Mouse (Mus musculus) heart, embryonic 16.5 days (tissue): Measurements from ENCODE around the gene Fkbp14. TPM values are rescaled to one million over a fixed set of nuclear protein-coding genes. Genes with fewer than 3 reads are reported as not detected.
A peak's percentile ranks its signal among the peaks of the same experiment; 100 is the strongest.

Experiments
- ATAC-seq: fragments of 200-750 bp; cut with Nextera tagmentation; replicated peaks from 2 replicates; pipeline ENCODE4 v1.8.0; 2017; ENCODE audit warnings: moderate number of reproducible peaks; ENCODE audit not compliant: insufficient read depth, low FRiP score; ENCODE audit errors: extremely low read depth
- H3K27ac ChIP-seq: fragments of 300-500 bp; sonication (generic); 2 replicates; pipeline ENCODE4 v1.5.1; 2014; ENCODE audit warnings: mild to moderate bottlenecking, low read length, control low read depth, moderate library complexity
- H3K27me3 ChIP-seq: fragments of 300-500 bp; sonication (generic); 2 replicates; pipeline ENCODE4 v1.6.1; 2014; ENCODE audit warnings: low read length, mixed read lengths; ENCODE audit not compliant: control insufficient read depth, insufficient read depth
- H3K36me3 ChIP-seq: fragments of 300-500 bp; sonication (generic); 2 replicates; pipeline ENCODE4 v1.6.1; 2014; ENCODE audit not compliant: control insufficient read depth, insufficient read depth
- H3K4me1 ChIP-seq: fragments of 300-500 bp; sonication (generic); 2 replicates; pipeline ENCODE4 v1.6.1; 2014; ENCODE audit warnings: low read length, mixed read lengths; ENCODE audit not compliant: control insufficient read depth, insufficient read depth
- H3K4me2 ChIP-seq: fragments of 300-500 bp; sonication (generic); 2 replicates; pipeline ENCODE4 v1.6.1; 2014; ENCODE audit warnings: low read depth, mild to moderate bottlenecking, control low read depth, low read length
- H3K4me3 ChIP-seq: fragments of 300-500 bp; sonication (generic); 2 replicates; pipeline ENCODE4 v1.5.1; 2014; ENCODE audit warnings: mild to moderate bottlenecking, control low read depth, low read length
- H3K9ac ChIP-seq: fragments of 300-500 bp; sonication (generic); 2 replicates; pipeline ENCODE4 v1.6.1; 2014; ENCODE audit warnings: low read length, control low read depth
- H3K9me3 ChIP-seq: fragments of 300-500 bp; sonication (generic); replicated peaks from 2 replicates; pipeline ENCODE4 v1.6.1; 2016; ENCODE audit warnings: low read length; ENCODE audit not compliant: control insufficient read depth
- WGBS: fragments of 180-500 bp; shearing (Covaris S2); extraction: QIAGEN DNeasy Blood & Tissue Kit; methylation state at CpG from one replicate; pipeline ENCODE4 v1.1.7; 2014; 5-methylcytosine and 5-hydroxymethylcytosine counted together
- polyA plus RNA-seq: library from polyadenylated mRNA; unstranded; fragments of >200 nt; fragmentation: Nextera tagmentation; extraction: Ambion mirVana; gene quantifications from 2 replicates; pipeline ENCODE4 v1.2.1, GENCODE M21; 2015

Fkbp14 gene
- 21.7 and 22.3 TPM in 2 replicates for polyA plus RNA-seq

GRCm38 (mm10) chr6:54597208-54597607, at the start of gene Fkbp14:
Gene Fkbp14 (minus strand): TSS chr6:54597308.
- no peak for ATAC-seq
- H3K4me2 ChIP-seq: peak within 1 kb of the TSS; percentile 67
- H3K27me3 ChIP-seq: no peaks in the 10 kb centered on the region
- H3K9ac ChIP-seq: no peak within 1 kb of the TSS
- H3K4me3 ChIP-seq: no peak within 1 kb of the TSS; the same call in 1 of the 2 replicates
- peaks cover 15% of the 10 kb centered on the region for H3K4me1 ChIP-seq
- 67% methylated on average over 4 of the region's 4 CpGs for WGBS
- no peak within 1 kb of the TSS for H3K27ac ChIP-seq
- H3K9me3 ChIP-seq: no peaks in the 10 kb centered on the region
- no peaks in the 10 kb centered on the region for H3K36me3 ChIP-seq

DNA sequence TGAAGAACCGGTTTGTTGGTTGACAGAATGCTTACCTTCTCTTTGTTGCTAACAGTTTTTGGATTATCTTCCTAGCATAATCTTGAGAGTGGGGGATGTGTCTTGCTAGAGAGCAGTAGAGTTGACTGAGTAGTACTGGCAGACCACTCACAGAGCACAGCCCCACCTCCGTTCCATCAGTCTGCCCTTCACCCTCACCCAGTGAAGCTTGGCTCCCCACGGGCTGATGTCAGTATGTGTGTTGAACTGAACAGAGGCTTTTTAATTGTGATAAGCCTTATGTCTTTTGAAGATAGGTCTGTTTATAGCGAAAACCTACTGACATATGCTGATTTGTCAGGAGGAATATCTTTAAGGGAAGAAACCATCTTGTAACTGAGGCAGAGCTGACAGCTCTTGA, 46.1 kb upstream of the Fkbp14 start:
- Histone ChIP-seq H3K36me3 (peaks cover 5% of the 10 kb centered on the region; the same call in 1 of the 2 replicates), H3K4me2 (no peak overlapping the region), H3K4me3 (no peak overlapping the region), H3K9ac (no peak overlapping the region), H3K27ac (no peak overlapping the region), H3K4me1 (no peaks in the 10 kb centered on the region), H3K9me3 (no peaks in the 10 kb centered on the region), H3K27me3 (no peaks in the 10 kb centered on the region)
- WGBS: 48% methylated on average over 4 of the region's 4 CpGs
- no peak for ATAC-seq

- no peaks in the 10 kb centered on the region for H3K9me3 ChIP-seq
- no peak for ATAC-seq
- no peak overlapping the region for H3K27ac ChIP-seq
- no peaks in the 10 kb centered on the region for H3K27me3 ChIP-seq
- 87% methylated on average over 2 of the region's 2 CpGs for WGBS
- H3K4me2 ChIP-seq: no peak overlapping the region
- H3K4me1 ChIP-seq: no peaks in the 10 kb centered on the region
- H3K9ac ChIP-seq: no peak overlapping the region
- peaks cover 5% of the 10 kb centered on the region; the same call in 1 of the 2 replicates for H3K36me3 ChIP-seq
- H3K4me3 ChIP-seq: no peak overlapping the region
Measured at GRCm38 (mm10) chr6:54641953-54642352, 44.8 kb upstream of the Fkbp14 start.

- Histone ChIP-seq H3K27me3 (no peaks in the 10 kb centered on the region), H3K9ac (no peak overlapping the region), H3K36me3 (peaks cover 5% of the 10 kb centered on the region; the same call in 1 of the 2 replicates), H3K9me3 (no peaks in the 10 kb centered on the region), H3K4me3 (no peak overlapping the region), H3K4me1 (peaks cover 4% of the 10 kb centered on the region; the same call in 1 of the 2 replicates), H3K4me2 (no peak overlapping the region), H3K27ac (no peak overlapping the region)
- ATAC-seq: no peak
- 94% methylated on average over 3 of the region's 3 CpGs for WGBS
Measured at GRCm38 (mm10) chr6:54639877-54640276, 42.8 kb upstream of the Fkbp14 start.

DNA sequence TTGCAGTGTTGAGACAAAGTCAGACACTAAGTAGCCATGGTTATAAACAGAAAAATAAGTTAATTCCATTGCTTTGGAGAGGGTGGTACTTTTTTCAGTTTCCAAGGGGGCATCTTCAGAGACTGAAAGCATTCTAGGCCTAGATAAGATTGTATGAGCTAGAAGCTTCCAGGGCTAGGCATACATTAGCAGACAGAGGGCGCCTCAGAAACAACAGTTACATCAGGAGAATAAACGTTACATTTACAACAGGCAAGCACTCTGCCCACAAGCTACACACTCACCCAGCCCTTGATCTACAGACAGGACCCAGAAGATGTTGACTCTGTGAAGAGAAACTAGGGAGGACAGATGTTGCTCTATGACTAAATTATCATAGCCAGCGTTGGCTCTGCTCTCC, 34.4 kb upstream of the Fkbp14 start:
- Histone ChIP-seq H3K4me1 (no peaks in the 10 kb centered on the region), H3K9me3 (no peaks in the 10 kb centered on the region), H3K4me2 (no peak overlapping the region), H3K27ac (no peak overlapping the region), H3K36me3 (peaks cover 12% of the 10 kb centered on the region; the same call in 1 of the 2 replicates), H3K4me3 (no peak overlapping the region), H3K27me3 (no peaks in the 10 kb centered on the region), H3K9ac (no peak overlapping the region)
- ATAC-seq: no peak
- 35% methylated on average over 3 of the region's 3 CpGs for whole genome bisulfite sequencing

- Histone ChIP-seq H3K36me3 (peaks cover 14% of the 10 kb centered on the region; the same call in 1 of the 2 replicates), H3K4me1 (no peaks in the 10 kb centered on the region), H3K27ac (no peak overlapping the region), H3K9me3 (no peaks in the 10 kb centered on the region), H3K27me3 (no peaks in the 10 kb centered on the region), H3K9ac (no peak overlapping the region), H3K4me3 (no peak overlapping the region), H3K4me2 (no peak overlapping the region)
- 22% methylated on average over 7 of the region's 7 CpGs for WGBS
- ATAC-seq: no peak
Measured at GRCm38 (mm10) chr6:54629734-54630133, 32.6 kb upstream of the Fkbp14 start.

DNA sequence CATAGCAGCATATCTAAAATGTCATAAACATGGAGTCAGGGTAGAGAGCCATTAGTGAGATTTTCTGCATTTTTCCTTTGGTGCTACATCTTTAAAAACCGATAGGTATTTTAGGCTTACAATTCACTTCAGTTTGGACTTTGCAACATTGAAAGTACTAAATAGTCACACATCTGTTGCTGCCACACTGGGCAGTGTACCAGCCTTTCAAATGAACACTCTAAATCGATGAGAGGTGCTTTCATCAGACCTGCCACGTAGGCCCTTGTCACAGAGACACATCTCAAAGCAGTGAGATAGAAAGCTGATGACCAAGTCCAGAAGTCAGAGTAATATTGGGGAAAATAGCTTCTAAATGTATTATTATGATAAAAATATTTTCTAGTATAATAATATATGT, 31.3 kb upstream of the Fkbp14 start:
- ATAC-seq: no peak

DNA sequence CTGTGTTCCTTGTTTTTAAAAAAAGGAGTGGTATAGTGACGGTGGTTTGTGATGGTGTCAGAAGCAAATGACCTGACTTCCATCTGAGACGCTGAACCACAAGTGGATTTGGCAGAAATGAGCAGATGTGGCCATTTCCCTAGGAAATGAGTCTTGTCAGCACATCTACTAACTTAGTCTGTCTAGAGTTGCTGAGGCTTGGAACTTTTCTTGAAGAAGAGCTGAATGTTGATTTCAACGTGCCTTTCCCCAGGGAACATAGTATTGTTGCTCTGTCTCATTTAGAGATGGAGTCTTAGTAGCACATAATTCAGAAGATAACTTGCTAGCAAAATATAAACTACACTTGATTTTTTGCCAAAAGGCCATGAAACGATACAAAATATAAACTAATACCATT, 23.2 kb upstream of the Fkbp14 start:
- no peak overlapping the region for H3K4me3 ChIP-seq
- no peak overlapping the region for H3K9ac ChIP-seq
- no peaks in the 10 kb centered on the region for H3K9me3 ChIP-seq
- H3K4me1 ChIP-seq: no peaks in the 10 kb centered on the region
- H3K27ac ChIP-seq: no peak overlapping the region
- no peak for ATAC-seq
- H3K27me3 ChIP-seq: no peaks in the 10 kb centered on the region
- 64% methylated on average over 4 of the region's 4 CpGs for WGBS
- H3K36me3 ChIP-seq: peaks cover 5% of the 10 kb centered on the region
- no peak overlapping the region for H3K4me2 ChIP-seq

More for the DNA sequence above, 31.3 kb upstream of the Fkbp14 start:
- 85% methylated on average over 3 of the region's 3 CpGs for WGBS
- Histone ChIP-seq H3K4me2 (no peak overlapping the region), H3K9me3 (no peaks in the 10 kb centered on the region), H3K27ac (no peak overlapping the region), H3K36me3 (peaks cover 14% of the 10 kb centered on the region), H3K4me1 (no peaks in the 10 kb centered on the region), H3K27me3 (no peaks in the 10 kb centered on the region), H3K9ac (no peak overlapping the region), H3K4me3 (no peak overlapping the region)

- H3K4me2 ChIP-seq: no peak overlapping the region
- no peak overlapping the region for H3K4me3 ChIP-seq
- no peak overlapping the region for H3K27ac ChIP-seq
- H3K36me3 ChIP-seq: peaks cover 3% of the 10 kb centered on the region
- ATAC-seq: no peak
- no peak overlapping the region for H3K9ac ChIP-seq
- WGBS: 78% methylated on average over 7 of the region's 7 CpGs
- no peaks in the 10 kb centered on the region for H3K27me3 ChIP-seq
- no peaks in the 10 kb centered on the region for H3K9me3 ChIP-seq
- no peaks in the 10 kb centered on the region for H3K4me1 ChIP-seq
Measured at GRCm38 (mm10) chr6:54619530-54619929, 22.4 kb upstream of the Fkbp14 start.
